Mouse (Mus musculus) gastrocnemius, postnatal 4 days (tissue): ENCODE data around the gene Kctd2. TPM values are rescaled to one million over a fixed set of nuclear protein-coding genes. Genes with fewer than 3 reads are reported as not detected.
"Not testable (repeated sequence)": the region's sequence is repeated elsewhere in the genome, so short reads cannot be mapped to it uniquely, and the experiment has no call there.

Source experiments
- DNase-seq, 2 experiments: peaks; one replicate each; pipeline ENCODE4 v3.0.0; 2021 to 2022; ENCODE audit warnings: low spot score in 2 of 2, mixed read lengths in 2 of 2
- long read RNA-seq, 2 experiments: library from polyadenylated mRNA; stranded (forward); transcript quantifications; one replicate each; pipeline ENCODE4 v2.0.0; 2021
- total RNA-seq, 2 experiments: library from RNA; stranded (reverse); gene quantifications; 2 replicates each; pipeline ENCODE4 v1.2.3; 2021

Gene Kctd2
- 10 to 100 TPM; 21.4 to 21.6 TPM for total RNA-seq
- long read RNA-seq, experiment 1, transcript Kctd2-201 (6 exons, 1,764 nt), result major isoform, 20 of 28 reads
- long read RNA-seq, experiment 1, partial matches to known transcripts, result 2 of 28 reads
- long read RNA-seq, experiment 1, other reads (novel, unspliced or antisense), result 5 of 28 reads
- long read RNA-seq, experiment 2, transcript Kctd2-202 (5 exons, 2,649 nt), result minor isoform, 8 of 41 reads
- long read RNA-seq, experiment 2, transcript Kctd2-201 (6 exons, 1,764 nt), result major isoform, 23 of 41 reads
- long read RNA-seq, experiment 2, partial matches to known transcripts, result 1 of 41 reads
- long read RNA-seq, experiment 2, other reads (novel, unspliced or antisense), result 9 of 41 reads

GRCm38 (mm10) chr11:115419531-115420237 is at the start of gene Kctd2, which contains the start of gene Atp5h:
Gene Kctd2, plus strand, starts transcription at chr11:115420128.
Gene Atp5h, minus strand, starts transcription at chr11:115419962.
- DNase-seq, result peak; percentile 92 to 94

- DNase-seq, result no peak
These were observed 49.6 kb upstream of the Kctd2 start for GRCm38 (mm10) chr11:115370368-115370767.

- DNase-seq, result no peak
These were observed 48.6 kb upstream of the Kctd2 start for GRCm38 (mm10) chr11:115371354-115371753.

- no peak for DNase-seq
These were observed 47.9 kb upstream of the Kctd2 start for GRCm38 (mm10) chr11:115372015-115372414.

- DNase-seq, result no peak
These were observed 47.2 kb upstream of the Kctd2 start for GRCm38 (mm10) chr11:115372737-115373136.

- DNase-seq, result peak in 1 of 2 experiments; percentile 75
These were observed 45.9 kb upstream of the Kctd2 start for GRCm38 (mm10) chr11:115373805-115374694.

- DNase-seq, result no peak
These were observed 45.1 kb upstream of the Kctd2 start for GRCm38 (mm10) chr11:115374695-115375425.

GRCm38 (mm10) chr11:115376722-115377121 is 43.2 kb upstream of the Kctd2 start:
- DNase-seq, result no peak

GRCm38 (mm10) chr11:115377254-115377653 is 42.7 kb upstream of the Kctd2 start:
- no peak for DNase-seq

- no peak for DNase-seq
These were observed 42.1 kb upstream of the Kctd2 start for GRCm38 (mm10) chr11:115377854-115378253.

GRCm38 (mm10) chr11:115381276-115381675 is 38.7 kb upstream of the Kctd2 start:
- DNase-seq, result no peak

- DNase-seq, result peak; percentile 83 to 91
These were observed 38.0 kb upstream of the Kctd2 start, which contains the start of gene Cdr2l for GRCm38 (mm10) chr11:115381743-115382539. Gene Cdr2l, plus strand, starts transcription at chr11:115381916.

- DNase-seq, result no peak
These were observed 37.0 kb upstream of the Kctd2 start for GRCm38 (mm10) chr11:115382891-115383290.

GRCm38 (mm10) chr11:115383701-115384474 is 36.0 kb upstream of the Kctd2 start:
- DNase-seq, result peak in 1 of 2 experiments; percentile 59

GRCm38 (mm10) chr11:115384587-115384986 is 35.3 kb upstream of the Kctd2 start:
- no peak for DNase-seq

- not testable (repeated sequence) for DNase-seq
These were observed 33.1 kb upstream of the Kctd2 start for GRCm38 (mm10) chr11:115386859-115387258.

GRCm38 (mm10) chr11:115391358-115391757 is 28.6 kb upstream of the Kctd2 start:
- DNase-seq, result no peak

GRCm38 (mm10) chr11:115393721-115394325 is 26.1 kb upstream of the Kctd2 start:
- DNase-seq, result no peak
